8 mouse cellular contexts compared by ENCODE assay signal in the genomic region with DNA sequence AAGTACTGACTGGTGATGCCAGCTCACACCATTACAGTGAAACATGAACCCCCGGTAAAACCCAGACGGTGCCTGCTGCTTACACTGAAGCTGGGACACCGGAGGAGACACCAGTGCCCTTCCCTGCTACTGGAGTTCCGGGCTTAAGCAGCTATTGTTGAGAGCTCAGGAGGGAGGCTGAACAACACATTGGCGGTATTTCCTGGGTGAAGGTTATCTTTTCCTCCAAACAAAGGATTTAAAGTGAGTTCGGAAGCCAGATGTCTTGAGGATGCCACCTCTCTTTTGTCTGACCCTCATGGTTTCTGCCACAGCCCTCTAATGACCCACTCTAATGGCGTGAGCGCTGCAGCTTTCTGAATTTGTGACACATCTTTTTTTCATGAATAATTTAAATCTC. TPM values are rescaled to one million over a fixed set of nuclear protein-coding genes. Genes with fewer than 3 reads are reported as not detected.
DNase-seq lines count a peak whose midpoint lies in the region; ATAC-seq and TF ChIP-seq lines count a peak whose summit lies in the region.
"Had no signal": no experiment of that assay in that cellular context is flagged by ENCODE, and none has a peak within 500 bp of the region (broad histone marks: within the 10 kb centered on the region; RNA-seq: fewer than 3 reads in every experiment).

No protein-coding gene starts in this region.

- H3K27me3 ChIP-seq in hindbrain, embryonic 11.5 days (ENCODE audit: control insufficient read depth, insufficient read depth, low read length), result no peaks in the 10 kb centered on the region
- H3K27me3 ChIP-seq in midbrain, postnatal 0 days (ENCODE audit: insufficient read depth, low read length), result no peaks in the 10 kb centered on the region

- peak overlapping the region; percentile 98 for H3K27ac ChIP-seq in hindbrain, embryonic 11.5 days (ENCODE audit: low read depth, low read length)
- peak overlapping the region; percentile 51 for H3K27ac ChIP-seq in midbrain, postnatal 0 days (ENCODE audit: low read depth, low read length)

- peak overlapping the region; percentile 58 for H3K9ac ChIP-seq in hindbrain, embryonic 11.5 days (ENCODE audit: low read depth, low read length)
- no peak overlapping the region for H3K9ac ChIP-seq in midbrain, postnatal 0 days (replicated peaks; ENCODE audit: low read length, poor library complexity, severe bottlenecking)
- H3K9ac ChIP-seq: lung, embryonic 14.5 days had no signal

- peak overlapping the region; percentile 33 for H3K4me2 ChIP-seq in hindbrain, embryonic 11.5 days (replicated peaks; ENCODE audit: low read depth, low read length)
- peak overlapping the region; percentile 33; the same call in 1 of the 2 replicates for H3K4me2 ChIP-seq in midbrain, postnatal 0 days (ENCODE audit: low read depth, low read length, poor library complexity, severe bottlenecking)
- H3K4me2 ChIP-seq: lung, embryonic 14.5 days had no signal

- peak; percentile 20; the same call in 1 of the 2 replicates for ATAC-seq in hindbrain, embryonic 11.5 days (ENCODE audit: low FRiP score)
- no peak for ATAC-seq in midbrain, postnatal 0 days (ENCODE audit: low FRiP score)
- no peak for ATAC-seq in erythroid progenitor cell, adult 5-6 weeks (replicated peaks; ENCODE audit: low FRiP score, poor library complexity, severe bottlenecking)

- H3K4me1 ChIP-seq in hindbrain, embryonic 11.5 days (replicated peaks; ENCODE audit: control insufficient read depth, insufficient read depth, low read length), result peaks cover 21% of the 10 kb centered on the region
- peaks cover 13% of the 10 kb centered on the region; the same call in 1 of the 2 replicates for H3K4me1 ChIP-seq in midbrain, postnatal 0 days (ENCODE audit: insufficient read depth, low read length)

- DNase-seq in ES-CJ7 (ENCODE audit: low read depth, low spot score), result peak; percentile 70
- peak; percentile 49 for DNase-seq in embryo, embryonic 10.5 days (ENCODE audit: low spot score)
- DNase-seq in hindbrain, embryonic 11.5 days (ENCODE audit: low spot score), result peak; percentile 67
- no peak for DNase-seq in midbrain, postnatal 0 days (ENCODE audit: low spot score)
- DNase-seq in left cerebral cortex, adult 9 months (ENCODE audit: low spot score in 2 of 2), result no peak
- DNase-seq in gastrocnemius, postnatal 10 days, result no peak
- DNase-seq: lung, embryonic 14.5 days had no signal

- no peak for TF ChIP-seq CTCF in midbrain, postnatal 0 days (IDR thresholded peaks at IDR 0.05)

- WGBS in hindbrain, embryonic 11.5 days, result 13% methylated on average over 8 of the region's 8 CpGs
- 9% methylated on average over 8 of the region's 8 CpGs for WGBS in midbrain, postnatal 0 days

- H3K9me3 ChIP-seq in hindbrain, embryonic 11.5 days (ENCODE audit: control insufficient read depth, low read length), result no peaks in the 10 kb centered on the region
- H3K9me3 ChIP-seq in midbrain, postnatal 0 days (ENCODE audit: low read length), result no peaks in the 10 kb centered on the region

- H3K4me3 ChIP-seq in hindbrain, embryonic 11.5 days (ENCODE audit: low read depth, low read length), result peak overlapping the region; percentile 16; the same call in 1 of the 2 replicates
- H3K4me3 ChIP-seq in midbrain, postnatal 0 days (ENCODE audit: low read depth, low read length), result no peak overlapping the region

- peaks cover 7% of the 10 kb centered on the region; the same call in 1 of the 2 replicates for H3K36me3 ChIP-seq in hindbrain, embryonic 11.5 days (ENCODE audit: control insufficient read depth, insufficient read depth, low read length)
- H3K36me3 ChIP-seq in midbrain, postnatal 0 days (ENCODE audit: insufficient read depth, low read length), result no peaks in the 10 kb centered on the region; the same call in 1 of the 2 replicates

RNA-seq across cellular contexts. Expression of a gene that starts 10.9 kb away (rescaled TPM):
- 85.6 and 91.3 TPM in 2 replicates for polyA plus RNA-seq in hindbrain, embryonic 11.5 days (2014; fragmentation: Nextera tagmentation; extraction: Ambion mirVana)
- total RNA-seq in midbrain, postnatal 0 days (2014; rRNA removed), result 26.3 and 35.4 TPM in 2 replicates
- polyA plus RNA-seq in midbrain, postnatal 0 days (2015; fragmentation: Nextera tagmentation; extraction: Ambion mirVana), result 13.0 and 15.8 TPM in 2 replicates
- total RNA-seq in erythroid progenitor cell, adult 5-6 weeks (2015; ENCODE audit: low replicate concordance), result 1.7 and 2.2 TPM in 2 replicates
- total RNA-seq in erythroid progenitor cell, adult 5-6 weeks (2017; ENCODE audit: low replicate concordance), result 3.3 and 3.8 TPM in 2 replicates
- 10 to 100 TPM; 10.5 to 14.6 TPM for total RNA-seq in gastrocnemius, postnatal 10 days (2021)

Comparison
In these comparisons a context has a peak if more than half of its experiments do, and no peak if none do; other contexts are left out.
1. DNase-seq: peak in ES-CJ7 (single experiment), embryo, embryonic 10.5 days (single experiment) and hindbrain, embryonic 11.5 days (single experiment); none in midbrain, postnatal 0 days (single experiment), left cerebral cortex, adult 9 months (0 of 2) and gastrocnemius, postnatal 10 days (single experiment).